Mouse (Mus musculus) heart, embryonic 11.5 days (tissue): ENCODE measurements around the gene 4930470P17Rik. TPM values are rescaled to one million over a fixed set of nuclear protein-coding genes. Genes with fewer than 3 reads are reported as not detected.

Experiments used
- ATAC-seq: fragments of 200-750 bp; cut with Nextera tagmentation; replicated peaks from 2 replicates; pipeline ENCODE4 v1.8.0; 2017; ENCODE audit warnings: moderate library complexity; ENCODE audit not compliant: insufficient number of reproducible peaks, low FRiP score, low TSS enrichment
- H3K27ac ChIP-seq: fragments of 300-500 bp; sonication (generic); 2 replicates; pipeline ENCODE4 v1.5.1; 2014; ENCODE audit warnings: mild to moderate bottlenecking, low read depth, low read length
- H3K27me3 ChIP-seq: fragments of 300-500 bp; sonication (generic); 2 replicates; pipeline ENCODE4 v1.6.1; 2014; ENCODE audit warnings: mild to moderate bottlenecking, low read length, mixed read lengths; ENCODE audit not compliant: control insufficient read depth, insufficient read depth
- H3K36me3 ChIP-seq: fragments of 300-500 bp; sonication (generic); 2 replicates; pipeline ENCODE4 v1.6.1; 2014; ENCODE audit warnings: mild to moderate bottlenecking, low read length, moderate library complexity, mixed read lengths; ENCODE audit not compliant: control insufficient read depth, insufficient read depth
- H3K4me1 ChIP-seq: fragments of 300-500 bp; sonication (generic); 2 replicates; pipeline ENCODE4 v1.6.1; 2014; ENCODE audit warnings: low read length; ENCODE audit not compliant: control insufficient read depth, insufficient read depth
- H3K4me2 ChIP-seq: fragments of 300-500 bp; sonication (generic); 2 replicates; pipeline ENCODE4 v1.6.1; 2014; ENCODE audit warnings: mild to moderate bottlenecking, moderate library complexity
- H3K4me3 ChIP-seq: fragments of 300-500 bp; sonication (generic); 2 replicates; pipeline ENCODE4 v1.5.1; 2014; ENCODE audit warnings: low read depth, low read length
- H3K9ac ChIP-seq: fragments of 300-500 bp; sonication (generic); 2 replicates; pipeline ENCODE4 v1.6.1; 2014; ENCODE audit warnings: mild to moderate bottlenecking, low read depth, low read length, moderate library complexity
- H3K9me3 ChIP-seq: fragments of 300-500 bp; sonication (generic); replicated peaks from 2 replicates; pipeline ENCODE4 v1.6.1; 2016; ENCODE audit warnings: low read length; ENCODE audit not compliant: control insufficient read depth
- WGBS: fragments of 180-500 bp; shearing (Covaris S2); extraction: QIAGEN DNeasy Blood & Tissue Kit; methylation state at CpG from one replicate; pipeline ENCODE4 v1.1.7; 2014; ENCODE audit not compliant: insufficient replicate concordance; 5-methylcytosine and 5-hydroxymethylcytosine counted together
- polyA plus RNA-seq: library from polyadenylated mRNA; unstranded; fragments of >200 nt; fragmentation: Nextera tagmentation; extraction: Ambion mirVana; gene quantifications from 2 replicates; pipeline ENCODE4 v1.2.1, GENCODE M21; 2014

4930470P17Rik gene
- polyA plus RNA-seq, 1 experiment from 2014 or later, result not detected

DNA sequence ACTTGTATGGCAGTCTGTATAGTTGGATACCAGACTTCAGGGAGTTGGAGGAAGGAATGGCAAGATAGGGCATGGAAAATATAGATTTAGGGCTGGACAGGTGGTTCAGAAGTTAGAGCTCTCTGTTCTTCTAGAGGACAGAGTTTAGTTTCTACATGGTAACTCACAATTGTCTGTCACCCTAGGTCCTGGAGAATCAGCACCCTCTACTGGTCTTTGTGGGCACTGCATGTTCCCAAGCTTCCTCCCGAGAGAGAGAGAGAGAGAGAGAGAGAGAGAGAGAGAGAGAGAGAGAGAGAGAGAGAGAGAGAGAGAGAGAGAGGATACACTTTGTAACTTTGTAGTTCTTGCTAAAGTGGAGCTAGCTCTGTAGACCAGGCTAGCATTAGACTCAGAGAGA is 5.1 kb downstream of the 4930470P17Rik start:
- Histone ChIP-seq H3K4me1 (no peaks in the 10 kb centered on the region), H3K4me2 (no peak overlapping the region), H3K36me3 (no peaks in the 10 kb centered on the region), H3K27me3 (no peaks in the 10 kb centered on the region), H3K9me3 (no peaks in the 10 kb centered on the region), H3K4me3 (no peak overlapping the region), H3K27ac (no peak overlapping the region), H3K9ac (no peak overlapping the region)
- no peak for ATAC-seq
- 14% methylated on average over 1 of the region's 1 CpGs for WGBS

- 73% methylated on average over 6 of the region's 6 CpGs for WGBS
- ATAC-seq, result no peak
- no peaks in the 10 kb centered on the region; the same call in 1 of the 2 replicates for H3K27me3 ChIP-seq
These were observed 9.7 kb downstream of the 4930470P17Rik start for GRCm38 (mm10) chr2:170592161-170592560.

DNA sequence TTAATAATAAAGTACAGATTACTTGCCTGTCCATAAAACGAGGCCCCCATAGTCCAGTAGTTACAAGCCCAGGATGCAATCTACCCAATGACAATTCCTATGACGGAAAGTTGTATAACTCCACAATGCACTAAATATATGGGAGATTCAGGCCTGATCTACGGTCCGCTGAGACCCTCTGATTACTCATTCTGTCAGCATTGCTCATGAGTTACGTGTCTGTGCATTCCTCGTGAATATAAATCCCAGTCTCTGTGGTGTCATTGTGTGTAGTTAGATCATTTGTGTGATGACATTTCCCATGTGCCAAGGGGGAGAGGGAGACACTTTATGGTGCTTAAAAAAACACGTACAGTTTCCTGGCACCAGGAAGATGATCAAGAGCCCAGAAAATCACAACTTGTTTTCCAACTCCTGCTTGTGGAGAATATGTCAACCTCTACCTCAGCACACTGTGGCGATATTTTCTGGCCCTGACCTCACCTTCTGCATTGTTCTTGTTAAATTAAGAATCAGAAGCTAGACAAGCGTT is 13.4 kb downstream of the 4930470P17Rik start:
- no peaks in the 10 kb centered on the region for H3K4me1 ChIP-seq
- WGBS, result 65% methylated on average over 9 of the region's 9 CpGs
- ATAC-seq, result no peak

More at GRCm38 (mm10) chr2:170592161-170592560, 9.7 kb downstream of the 4930470P17Rik start:
- Histone ChIP-seq H3K9ac (no peak overlapping the region), H3K4me3 (no peak overlapping the region), H3K4me2 (no peak overlapping the region), H3K27ac (no peak overlapping the region), H3K4me1 (no peaks in the 10 kb centered on the region), H3K36me3 (no peaks in the 10 kb centered on the region), H3K9me3 (no peaks in the 10 kb centered on the region)

DNA sequence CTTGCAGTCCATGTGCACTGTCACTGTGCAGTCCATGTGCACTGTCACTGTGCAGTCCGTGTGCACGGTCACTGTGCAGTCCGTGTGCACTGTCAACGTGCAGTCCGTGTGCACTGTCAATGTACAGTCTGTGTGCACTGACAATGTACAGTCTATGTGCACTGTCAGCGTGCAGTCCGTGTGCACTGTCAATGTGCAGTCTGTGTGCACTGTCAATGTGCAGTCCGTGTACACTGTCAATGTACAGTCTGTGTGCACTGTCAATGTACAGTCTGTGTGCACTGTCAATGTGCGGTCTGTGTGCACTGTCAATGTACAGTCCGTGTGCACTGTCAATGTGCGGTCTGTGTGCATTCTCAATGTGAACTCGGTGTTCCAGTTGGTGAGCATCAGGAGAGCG is 17.1 kb downstream of the 4930470P17Rik start:
- 91% methylated on average over 13 of the region's 13 CpGs for WGBS
- H3K9me3 ChIP-seq, result no peaks in the 10 kb centered on the region

More for the DNA sequence above, 13.4 kb downstream of the 4930470P17Rik start:
- Histone ChIP-seq H3K9me3 (no peaks in the 10 kb centered on the region), H3K36me3 (no peaks in the 10 kb centered on the region), H3K9ac (no peak overlapping the region), H3K4me2 (no peak overlapping the region), H3K4me3 (no peak overlapping the region), H3K27ac (no peak overlapping the region), H3K27me3 (peaks cover 8% of the 10 kb centered on the region)

GRCm38 (mm10) chr2:170579551-170579950 is 22.3 kb downstream of the 4930470P17Rik start:
- 84% methylated on average over 10 of the region's 10 CpGs for WGBS

More for the DNA sequence above, 17.1 kb downstream of the 4930470P17Rik start:
- peaks cover 8% of the 10 kb centered on the region for H3K27me3 ChIP-seq
- no peak overlapping the region for H3K27ac ChIP-seq
- H3K9ac ChIP-seq, result no peak overlapping the region
- no peak overlapping the region for H3K4me3 ChIP-seq
- H3K4me1 ChIP-seq, result no peaks in the 10 kb centered on the region
- no peaks in the 10 kb centered on the region for H3K36me3 ChIP-seq
- H3K4me2 ChIP-seq, result no peak overlapping the region
- no peak for ATAC-seq

GRCm38 (mm10) chr2:170578588-170578987 is 23.2 kb downstream of the 4930470P17Rik start:
- no peak for ATAC-seq
- WGBS, result 62% methylated on average over 5 of the region's 5 CpGs
- no peaks in the 10 kb centered on the region for H3K27me3 ChIP-seq
- H3K4me3 ChIP-seq, result no peak overlapping the region
- no peak overlapping the region for H3K4me2 ChIP-seq
- H3K9me3 ChIP-seq, result no peaks in the 10 kb centered on the region
- H3K4me1 ChIP-seq, result no peaks in the 10 kb centered on the region
- no peak overlapping the region for H3K9ac ChIP-seq
- H3K36me3 ChIP-seq, result no peaks in the 10 kb centered on the region
- no peak overlapping the region for H3K27ac ChIP-seq

More at GRCm38 (mm10) chr2:170579551-170579950, 22.3 kb downstream of the 4930470P17Rik start:
- Histone ChIP-seq H3K4me2 (no peak overlapping the region), H3K4me3 (no peak overlapping the region), H3K36me3 (no peaks in the 10 kb centered on the region), H3K9ac (no peak overlapping the region), H3K27me3 (peaks cover 5% of the 10 kb centered on the region), H3K4me1 (no peaks in the 10 kb centered on the region), H3K9me3 (no peaks in the 10 kb centered on the region), H3K27ac (no peak overlapping the region)
- no peak for ATAC-seq

- H3K4me3 ChIP-seq, result no peak overlapping the region
- no peaks in the 10 kb centered on the region for H3K9me3 ChIP-seq
- no peak overlapping the region for H3K9ac ChIP-seq
- H3K27ac ChIP-seq, result no peak overlapping the region
- H3K27me3 ChIP-seq, result no peaks in the 10 kb centered on the region
- H3K4me2 ChIP-seq, result no peak overlapping the region
- no peak for ATAC-seq
- H3K4me1 ChIP-seq, result no peaks in the 10 kb centered on the region
- no peaks in the 10 kb centered on the region for H3K36me3 ChIP-seq
- WGBS, result 72% methylated on average over 3 of the region's 3 CpGs
These were observed 24.3 kb downstream of the 4930470P17Rik start for GRCm38 (mm10) chr2:170577502-170577901.

- H3K27ac ChIP-seq, result no peak overlapping the region
- no peak overlapping the region for H3K9ac ChIP-seq
- 73% methylated on average over 12 of the region's 12 CpGs for WGBS
- H3K9me3 ChIP-seq, result no peaks in the 10 kb centered on the region
- no peak overlapping the region for H3K4me3 ChIP-seq
- ATAC-seq, result no peak
- no peaks in the 10 kb centered on the region for H3K4me1 ChIP-seq
- no peak overlapping the region for H3K4me2 ChIP-seq
- no peaks in the 10 kb centered on the region for H3K36me3 ChIP-seq
- no peaks in the 10 kb centered on the region for H3K27me3 ChIP-seq
These were observed 25.7 kb downstream of the 4930470P17Rik start for GRCm38 (mm10) chr2:170576077-170576476.

GRCm38 (mm10) chr2:170564995-170565394 is 36.8 kb downstream of the 4930470P17Rik start:
- Histone ChIP-seq H3K27me3 (no peaks in the 10 kb centered on the region), H3K36me3 (no peaks in the 10 kb centered on the region), H3K4me2 (no peak overlapping the region), H3K9ac (no peak overlapping the region), H3K4me3 (no peak overlapping the region), H3K9me3 (no peaks in the 10 kb centered on the region), H3K27ac (no peak overlapping the region), H3K4me1 (no peaks in the 10 kb centered on the region)
- WGBS, result 90% methylated on average over 8 of the region's 8 CpGs
- ATAC-seq, result no peak
